20 mouse cellular contexts compared by ENCODE assay signal in the genomic region with DNA sequence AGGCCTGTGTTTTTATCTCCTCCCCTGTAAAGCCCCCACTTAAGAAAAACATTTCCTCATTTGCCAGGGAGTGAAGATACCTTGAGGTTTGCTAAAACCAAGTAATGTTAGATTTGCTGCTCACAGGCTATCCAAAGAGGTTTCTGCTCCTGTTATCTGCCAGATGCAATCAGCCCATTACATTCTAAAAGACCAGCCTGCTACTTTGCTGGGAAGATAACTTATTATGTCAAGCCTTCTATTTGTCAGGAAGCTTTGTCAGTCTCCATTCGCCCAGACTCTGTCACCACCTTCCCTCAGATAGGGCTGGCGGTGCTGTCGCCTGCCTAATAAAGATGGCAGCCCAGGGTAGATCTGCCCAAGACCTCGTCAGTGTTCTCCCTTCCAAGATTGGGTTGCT. TPM values are rescaled to one million over a fixed set of nuclear protein-coding genes. Genes with fewer than 3 reads are reported as not detected.
DNase-seq lines count a peak whose midpoint lies in the region; ATAC-seq and TF ChIP-seq lines count a peak whose summit lies in the region.
"Had no signal": no experiment of that assay in that cellular context is flagged by ENCODE, and none has a peak within 500 bp of the region (broad histone marks: within the 10 kb centered on the region; RNA-seq: fewer than 3 reads in every experiment).

No protein-coding gene starts in this region.

- no peak overlapping the region for H3K4me3 ChIP-seq in embryonic facial prominence, embryonic 13.5 days
- no peak overlapping the region for H3K4me3 ChIP-seq in embryonic facial prominence, embryonic 10.5 days
- no peak overlapping the region for H3K4me3 ChIP-seq in heart, embryonic 15.5 days
- H3K4me3 ChIP-seq in liver, embryonic 12.5 days = no peak overlapping the region
- no peak overlapping the region for H3K4me3 ChIP-seq in liver, postnatal 0 days (ENCODE audit: low read depth, low read length)
- H3K4me3 ChIP-seq: hindbrain, embryonic 15.5 days; lung, embryonic 15.5 days; midbrain, embryonic 15.5 days; neural tube, embryonic 13.5 days had no signal

- ATAC-seq in embryonic facial prominence, embryonic 13.5 days (ENCODE audit: insufficient number of reproducible peaks, insufficient read depth, low FRiP score, low TSS enrichment, low read depth) = no peak
- ATAC-seq in heart, embryonic 15.5 days (replicated peaks; ENCODE audit: insufficient number of reproducible peaks, insufficient read depth, low FRiP score, low read depth) = 0 out of 2 replicates have a peak, but pooled peaks have one; percentile 33
- peak; percentile 71 for ATAC-seq in liver, embryonic 12.5 days
- no peak for ATAC-seq in liver, postnatal 0 days
- peak; percentile 79 for ATAC-seq in megakaryocyte-erythroid progenitor cell, adult 5-6 weeks (replicated peaks; ENCODE audit: low FRiP score, low TSS enrichment, poor library complexity, severe bottlenecking)
- ATAC-seq: midbrain, embryonic 15.5 days had no signal

- H3K4me2 ChIP-seq in embryonic facial prominence, embryonic 13.5 days = no peak overlapping the region
- no peak overlapping the region for H3K4me2 ChIP-seq in heart, embryonic 15.5 days
- no peak overlapping the region for H3K4me2 ChIP-seq in liver, embryonic 12.5 days
- H3K4me2 ChIP-seq in liver, postnatal 0 days (ENCODE audit: low read depth, low read length) = no peak overlapping the region
- H3K4me2 ChIP-seq: hindbrain, embryonic 15.5 days; lung, embryonic 15.5 days; midbrain, embryonic 15.5 days; neural tube, embryonic 13.5 days had no signal

- TF ChIP-seq EP300 in liver, postnatal 0 days (IDR thresholded peaks at IDR 0.05; ENCODE audit: low read depth) = no peak

- no peak for DNase-seq in embryonic facial prominence, embryonic 10.5 days (ENCODE audit: low spot score)
- DNase-seq in heart, adult 9 months (ENCODE audit: low spot score in 2 of 2) = no peak
- no peak for DNase-seq in liver, postnatal 0 days
- no peak for DNase-seq in left cerebral cortex, postnatal 36 days (ENCODE audit: low spot score in 2 of 2)
- DNase-seq: adrenal gland, postnatal 25 days; cerebellum, adult 9-10 months; gastrocnemius, postnatal 36 days; kidney, adult 2 months; layer of hippocampus, postnatal 36 days; lung, postnatal 36 days; thymus, postnatal 14 days had no signal

- peaks cover 89% of the 10 kb centered on the region for H3K36me3 ChIP-seq in embryonic facial prominence, embryonic 13.5 days
- H3K36me3 ChIP-seq in embryonic facial prominence, embryonic 10.5 days (replicated peaks) = peaks cover 95% of the 10 kb centered on the region
- H3K36me3 ChIP-seq in heart, embryonic 15.5 days = peaks cover 15% of the 10 kb centered on the region
- H3K36me3 ChIP-seq in liver, embryonic 12.5 days = peaks cover 58% of the 10 kb centered on the region
- no peaks in the 10 kb centered on the region for H3K36me3 ChIP-seq in liver, postnatal 0 days (replicated peaks; ENCODE audit: insufficient read depth, low read length)

- intact Hi-C loops in left cerebral cortex, postnatal 36 days (cut with DNase I) = no loop called here

- no peak overlapping the region for H3K9ac ChIP-seq in embryonic facial prominence, embryonic 13.5 days
- no peak overlapping the region for H3K9ac ChIP-seq in heart, embryonic 15.5 days
- H3K9ac ChIP-seq in liver, embryonic 12.5 days = no peak overlapping the region
- no peak overlapping the region for H3K9ac ChIP-seq in liver, postnatal 0 days (replicated peaks)
- H3K9ac ChIP-seq: hindbrain, embryonic 15.5 days; lung, embryonic 15.5 days; midbrain, embryonic 15.5 days; neural tube, embryonic 13.5 days had no signal

- H3K9me3 ChIP-seq in embryonic facial prominence, embryonic 13.5 days = no peaks in the 10 kb centered on the region
- no peaks in the 10 kb centered on the region for H3K9me3 ChIP-seq in embryonic facial prominence, embryonic 10.5 days
- no peaks in the 10 kb centered on the region for H3K9me3 ChIP-seq in heart, embryonic 15.5 days (replicated peaks)
- H3K9me3 ChIP-seq in liver, embryonic 12.5 days (replicated peaks) = no peaks in the 10 kb centered on the region
- no peaks in the 10 kb centered on the region for H3K9me3 ChIP-seq in liver, postnatal 0 days (ENCODE audit: low read length)
- H3K9me3 ChIP-seq: hindbrain, embryonic 15.5 days; lung, embryonic 15.5 days; midbrain, embryonic 15.5 days; neural tube, embryonic 13.5 days had no signal

- H3K27ac ChIP-seq in embryonic facial prominence, embryonic 13.5 days = 0 out of 2 replicates have a peak overlapping the region, but pooled peaks have one; percentile 48
- no peak overlapping the region for H3K27ac ChIP-seq in embryonic facial prominence, embryonic 10.5 days (replicated peaks)
- peak overlapping the region; percentile 57; the same call in 1 of the 2 replicates for H3K27ac ChIP-seq in heart, embryonic 15.5 days
- peak overlapping the region; percentile 45 for H3K27ac ChIP-seq in liver, embryonic 12.5 days
- no peak overlapping the region for H3K27ac ChIP-seq in liver, postnatal 0 days (ENCODE audit: low read depth)
- H3K27ac ChIP-seq: hindbrain, embryonic 15.5 days; kidney, postnatal 0 days; lung, embryonic 15.5 days; midbrain, embryonic 15.5 days; neural tube, embryonic 13.5 days had no signal

- no peaks in the 10 kb centered on the region for H3K27me3 ChIP-seq in embryonic facial prominence, embryonic 13.5 days
- no peaks in the 10 kb centered on the region for H3K27me3 ChIP-seq in embryonic facial prominence, embryonic 10.5 days (replicated peaks; ENCODE audit: low read depth, poor library complexity, severe bottlenecking)
- no peaks in the 10 kb centered on the region for H3K27me3 ChIP-seq in heart, embryonic 15.5 days
- H3K27me3 ChIP-seq in liver, embryonic 12.5 days (replicated peaks) = no peaks in the 10 kb centered on the region
- no peaks in the 10 kb centered on the region for H3K27me3 ChIP-seq in liver, postnatal 0 days (ENCODE audit: insufficient read depth, low read length)
- H3K27me3 ChIP-seq: hindbrain, embryonic 15.5 days; lung, embryonic 15.5 days; midbrain, embryonic 15.5 days; neural tube, embryonic 13.5 days had no signal

- 76% methylated on average over 4 of the region's 4 CpGs for WGBS in embryonic facial prominence, embryonic 13.5 days
- WGBS in embryonic facial prominence, embryonic 10.5 days = 83% methylated on average over 4 of the region's 4 CpGs
- WGBS in heart, embryonic 15.5 days = 41% methylated on average over 4 of the region's 4 CpGs
- WGBS in liver, embryonic 12.5 days (ENCODE audit: insufficient replicate concordance) = 22% methylated on average over 4 of the region's 4 CpGs
- WGBS in liver, postnatal 0 days (ENCODE audit: insufficient replicate concordance) = 42% methylated on average over 4 of the region's 4 CpGs

- peaks cover 26% of the 10 kb centered on the region for H3K4me1 ChIP-seq in embryonic facial prominence, embryonic 13.5 days
- peaks cover 13% of the 10 kb centered on the region for H3K4me1 ChIP-seq in embryonic facial prominence, embryonic 10.5 days
- H3K4me1 ChIP-seq in heart, embryonic 15.5 days (replicated peaks) = peaks cover 49% of the 10 kb centered on the region
- H3K4me1 ChIP-seq in liver, embryonic 12.5 days = peaks cover 20% of the 10 kb centered on the region
- no peaks in the 10 kb centered on the region for H3K4me1 ChIP-seq in liver, postnatal 0 days (ENCODE audit: insufficient read depth)
- H3K4me1 ChIP-seq: midbrain, embryonic 15.5 days had no signal

- TF ChIP-seq CTCF in liver, postnatal 0 days (IDR thresholded peaks at IDR 0.05; ENCODE audit: low read depth) = no peak

RNA-seq across cellular contexts. Expression of gene Igsf3, which starts 59.6 kb away (rescaled TPM):
- 95.5 and 104 TPM in 2 replicates for polyA plus RNA-seq in embryonic facial prominence, embryonic 13.5 days (2015; fragmentation: Nextera tagmentation; extraction: Ambion mirVana)
- polyA plus RNA-seq in embryonic facial prominence, embryonic 10.5 days (2016; fragmentation: Nextera tagmentation; extraction: Ambion mirVana) = 52.1 and 59.2 TPM in 2 replicates
- 38.0 and 45.0 TPM in 2 replicates for polyA plus RNA-seq in heart, embryonic 15.5 days (2015; fragmentation: Nextera tagmentation; extraction: Ambion mirVana)
- 10.3 and 10.7 TPM in 2 replicates for polyA plus RNA-seq in liver, embryonic 12.5 days (2016; fragmentation: Nextera tagmentation; extraction: Ambion mirVana)
- 1.7 and 1.9 TPM in 2 replicates for polyA plus RNA-seq in liver, postnatal 0 days (2015; fragmentation: Nextera tagmentation; extraction: Ambion mirVana)
- total RNA-seq in megakaryocyte-erythroid progenitor cell, adult 5-6 weeks (2014; fragmentation: Nextera tagmentation) = 14.2 and 22.4 TPM in 2 replicates
- 8.4 and 12.3 TPM in 2 replicates for total RNA-seq in megakaryocyte-erythroid progenitor cell, adult 5-6 weeks (2017)
- total RNA-seq in left cerebral cortex, postnatal 36 days (2021) = 10 to 100 TPM; 19.4 to 23.3 TPM

Comparison
In these comparisons a context has a peak if more than half of its experiments do, and no peak if none do; other contexts are left out.
1. ATAC-seq: peak in heart, embryonic 15.5 days (single experiment), liver, embryonic 12.5 days (single experiment) and megakaryocyte-erythroid progenitor cell, adult 5-6 weeks (single experiment); none in embryonic facial prominence, embryonic 13.5 days (single experiment) and liver, postnatal 0 days (single experiment).
2. H3K27ac ChIP-seq: peak in embryonic facial prominence, embryonic 13.5 days (single experiment), heart, embryonic 15.5 days (single experiment) and liver, embryonic 12.5 days (single experiment); none in embryonic facial prominence, embryonic 10.5 days (single experiment) and liver, postnatal 0 days (single experiment).